Mouse (Mus musculus): Measurements from ENCODE around the gene Steap3. TPM values are rescaled to one million over a fixed set of nuclear protein-coding genes. Genes with fewer than 3 reads are reported as not detected.

Steap3 gene
- total RNA-seq (2014; rRNA removed; ENCODE audit: low replicate concordance) (15.4 and 38.7 TPM in 2 replicates), polyA plus RNA-seq (2015; fragmentation: Nextera tagmentation; extraction: Ambion mirVana) (19.6 and 20.3 TPM in 2 replicates)

DNA sequence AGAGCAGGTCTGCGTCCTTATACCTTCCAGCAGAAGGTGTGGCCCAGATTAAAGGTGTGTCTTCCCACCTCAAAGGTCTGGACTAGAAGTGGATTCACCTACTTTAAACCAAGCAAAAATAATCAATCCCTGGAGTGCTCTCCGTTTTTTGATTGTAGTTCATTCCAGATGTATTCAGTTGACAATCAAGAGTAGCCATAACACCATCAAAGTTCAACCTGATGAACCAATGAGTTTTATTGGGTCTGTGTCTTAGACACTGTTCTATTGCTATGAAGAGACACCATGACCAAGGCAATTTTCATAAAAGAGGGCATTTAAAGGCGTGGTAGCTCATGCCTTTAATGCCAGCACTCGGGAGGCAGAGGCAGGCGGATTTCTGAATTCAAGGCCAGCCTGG lies at the start of gene Steap3:
Steap3 (minus strand) TSS at position 101 of the 400 bp plus-strand sequence.
- Histone ChIP-seq H3K27me3 (ENCODE audit: control insufficient read depth, insufficient read depth, low read length) (no peaks in the 10 kb centered on the region), H3K4me2 (ENCODE audit: low read depth, low read length) (no peak within 1 kb of the TSS), H3K4me3 (ENCODE audit: low read depth, low read length) (no peak within 1 kb of the TSS), H3K4me1 (ENCODE audit: control insufficient read depth, insufficient read depth) (no peaks in the 10 kb centered on the region), H3K9ac (replicated peaks; ENCODE audit: low read depth, low read length) (no peak within 1 kb of the TSS), H3K36me3 (replicated peaks; ENCODE audit: control insufficient read depth, insufficient read depth, low read length) (no peaks in the 10 kb centered on the region), H3K9me3 (replicated peaks; ENCODE audit: control insufficient read depth, low read length) (peaks cover 5% of the 10 kb centered on the region; the same call in 1 of the 2 replicates), H3K27ac (ENCODE audit: low read depth) (no peak within 1 kb of the TSS)
- ATAC-seq (ENCODE audit: insufficient read depth, low read depth) (no peak), DNase-seq (ENCODE audit: low spot score) (no peak)
- TF ChIP-seq CTCF (IDR thresholded peaks at IDR 0.05; ENCODE audit: low read depth): no peak
- 84% methylated on average over 5 of the region's 5 CpGs for WGBS

GRCm38 (mm10) chr1:120321270-120322021 lies 48.9 kb upstream of the Steap3 start:
- DNase-seq (ENCODE audit: low spot score) (no peak), ATAC-seq (ENCODE audit: insufficient read depth, low read depth) (no peak)
- Histone ChIP-seq H3K4me3 (ENCODE audit: low read depth, low read length) (no peak overlapping the region), H3K4me2 (ENCODE audit: low read depth, low read length) (no peak overlapping the region), H3K27me3 (ENCODE audit: control insufficient read depth, insufficient read depth, low read length) (no peaks in the 10 kb centered on the region), H3K9ac (replicated peaks; ENCODE audit: low read depth, low read length) (no peak overlapping the region), H3K27ac (ENCODE audit: low read depth) (no peak overlapping the region), H3K9me3 (replicated peaks; ENCODE audit: control insufficient read depth, low read length) (no peaks in the 10 kb centered on the region), H3K36me3 (replicated peaks; ENCODE audit: control insufficient read depth, insufficient read depth, low read length) (no peaks in the 10 kb centered on the region), H3K4me1 (ENCODE audit: control insufficient read depth, insufficient read depth) (no peaks in the 10 kb centered on the region)
- TF ChIP-seq CTCF (IDR thresholded peaks at IDR 0.05; ENCODE audit: low read depth): no peak
- TF ChIP-seq EP300 (IDR thresholded peaks at IDR 0.05; ENCODE audit: low read depth): no peak
- WGBS: 82% methylated on average over 16 of the region's 16 CpGs

- H3K9me3 ChIP-seq (replicated peaks; ENCODE audit: control insufficient read depth, low read length): no peaks in the 10 kb centered on the region
- 29% methylated on average over 2 of the region's 2 CpGs for WGBS
- H3K4me2 ChIP-seq (ENCODE audit: low read depth, low read length): no peak overlapping the region
- DNase-seq (ENCODE audit: low spot score) (no peak), ATAC-seq (ENCODE audit: insufficient read depth, low read depth) (no peak)
- H3K9ac ChIP-seq (replicated peaks; ENCODE audit: low read depth, low read length): no peak overlapping the region
- no peak overlapping the region for H3K27ac ChIP-seq (ENCODE audit: low read depth)
- no peaks in the 10 kb centered on the region for H3K27me3 ChIP-seq (ENCODE audit: control insufficient read depth, insufficient read depth, low read length)
- no peak for TF ChIP-seq CTCF (IDR thresholded peaks at IDR 0.05; ENCODE audit: low read depth)
- no peak overlapping the region for H3K4me3 ChIP-seq (ENCODE audit: low read depth, low read length)
- no peaks in the 10 kb centered on the region for H3K4me1 ChIP-seq (ENCODE audit: control insufficient read depth, insufficient read depth)
- no peaks in the 10 kb centered on the region for H3K36me3 ChIP-seq (replicated peaks; ENCODE audit: control insufficient read depth, insufficient read depth, low read length)
Measured at GRCm38 (mm10) chr1:120305801-120306200, 33.3 kb upstream of the Steap3 start.

DNA sequence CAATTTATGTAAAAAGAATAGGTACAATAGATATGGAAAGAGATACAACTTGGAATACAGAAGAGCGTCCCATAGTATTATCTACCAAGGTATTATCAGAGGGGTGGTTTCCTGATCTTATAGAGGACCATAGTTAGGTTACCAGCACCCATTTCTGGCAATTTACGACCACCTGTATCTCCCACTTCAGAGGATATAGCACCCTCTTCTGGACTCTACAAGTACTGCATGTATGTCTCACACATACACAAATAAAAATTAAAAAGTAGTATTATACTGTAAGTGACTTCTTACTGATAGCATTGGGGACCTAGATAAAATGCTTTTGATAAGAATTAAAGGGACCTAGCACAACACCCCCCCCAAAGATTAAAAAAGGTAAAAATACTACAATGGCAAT lies 24.4 kb upstream of the Steap3 start:
- H3K4me2 ChIP-seq (ENCODE audit: low read depth, low read length): no peak overlapping the region
- no peaks in the 10 kb centered on the region for H3K4me1 ChIP-seq (ENCODE audit: control insufficient read depth, insufficient read depth)
- ATAC-seq (ENCODE audit: insufficient read depth, low read depth): no peak
- no peak overlapping the region for H3K9ac ChIP-seq (replicated peaks; ENCODE audit: low read depth, low read length)
- H3K4me3 ChIP-seq (ENCODE audit: low read depth, low read length): no peak overlapping the region
- H3K27me3 ChIP-seq (ENCODE audit: control insufficient read depth, insufficient read depth, low read length): no peaks in the 10 kb centered on the region
- no peaks in the 10 kb centered on the region for H3K36me3 ChIP-seq (replicated peaks; ENCODE audit: control insufficient read depth, insufficient read depth, low read length)
- TF ChIP-seq EP300 (IDR thresholded peaks at IDR 0.05; ENCODE audit: low read depth): no peak
- TF ChIP-seq CTCF (IDR thresholded peaks at IDR 0.05; ENCODE audit: low read depth): no peak
- WGBS: 85% methylated on average over 2 of the region's 2 CpGs
- H3K9me3 ChIP-seq (replicated peaks; ENCODE audit: control insufficient read depth, low read length): 0 out of 2 replicates have a peak, but pooled peaks cover 5% of the 10 kb centered on the region
- H3K27ac ChIP-seq (ENCODE audit: low read depth): no peak overlapping the region
- no peak for DNase-seq (ENCODE audit: low spot score)

DNA sequence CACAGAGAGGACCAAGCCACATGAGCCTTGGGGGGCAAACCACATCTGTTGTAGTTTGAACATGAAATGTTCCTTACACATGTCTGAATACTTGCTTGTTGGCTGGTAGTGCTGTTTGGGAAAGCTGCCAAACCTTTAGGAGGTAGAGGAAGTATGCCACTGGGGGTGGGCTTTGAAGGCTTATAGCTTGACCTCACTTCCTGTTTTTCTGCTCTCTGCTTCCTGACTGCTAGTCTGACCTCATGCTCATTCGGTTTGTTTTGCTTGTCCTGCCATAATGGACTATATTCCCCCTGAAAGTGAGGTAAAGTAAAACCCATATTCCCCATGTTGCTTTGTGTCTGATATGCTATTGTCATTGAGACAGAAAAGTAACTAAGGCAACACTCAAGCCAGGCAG lies 21.3 kb upstream of the Steap3 start:
- Histone ChIP-seq H3K27ac (ENCODE audit: low read depth) (no peak overlapping the region), H3K36me3 (replicated peaks; ENCODE audit: control insufficient read depth, insufficient read depth, low read length) (no peaks in the 10 kb centered on the region), H3K4me2 (ENCODE audit: low read depth, low read length) (no peak overlapping the region), H3K9me3 (replicated peaks; ENCODE audit: control insufficient read depth, low read length) (0 out of 2 replicates have a peak, but pooled peaks cover 5% of the 10 kb centered on the region), H3K9ac (replicated peaks; ENCODE audit: low read depth, low read length) (no peak overlapping the region), H3K4me1 (ENCODE audit: control insufficient read depth, insufficient read depth) (no peaks in the 10 kb centered on the region), H3K27me3 (ENCODE audit: control insufficient read depth, insufficient read depth, low read length) (no peaks in the 10 kb centered on the region), H3K4me3 (ENCODE audit: low read depth, low read length) (no peak overlapping the region)
- ATAC-seq (ENCODE audit: insufficient read depth, low read depth) (no peak), DNase-seq (ENCODE audit: low spot score) (no peak)
- no peak for TF ChIP-seq CTCF (IDR thresholded peaks at IDR 0.05; ENCODE audit: low read depth)
- TF ChIP-seq EP300 (IDR thresholded peaks at IDR 0.05; ENCODE audit: low read depth): no peak
- WGBS: 42% methylated on average over 1 of the region's 1 CpGs

DNA sequence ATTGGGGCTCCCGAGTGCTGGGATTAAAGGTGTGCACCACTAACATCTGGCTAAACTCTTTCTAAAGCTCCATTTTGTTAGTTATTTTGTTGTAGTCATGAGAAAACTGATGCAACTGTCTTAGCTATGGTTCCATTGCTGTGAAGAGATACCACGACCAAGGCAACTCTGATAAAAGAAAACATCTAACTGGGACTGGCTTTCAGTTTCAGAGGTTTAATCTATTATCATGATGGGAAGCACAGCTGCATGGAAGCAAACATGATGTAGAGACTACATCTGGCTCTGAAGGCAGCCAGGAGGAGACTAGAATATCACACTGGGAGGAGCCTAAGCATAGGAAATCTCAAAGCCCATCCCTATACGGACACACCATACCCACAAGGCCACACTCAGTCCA lies 19.2 kb upstream of the Steap3 start:
- no peak overlapping the region for H3K27ac ChIP-seq (ENCODE audit: low read depth)
- H3K4me1 ChIP-seq (ENCODE audit: control insufficient read depth, insufficient read depth): no peaks in the 10 kb centered on the region
- H3K27me3 ChIP-seq (ENCODE audit: control insufficient read depth, insufficient read depth, low read length): no peaks in the 10 kb centered on the region
- no peaks in the 10 kb centered on the region for H3K36me3 ChIP-seq (replicated peaks; ENCODE audit: control insufficient read depth, insufficient read depth, low read length)
- 77% methylated on average over 3 of the region's 3 CpGs for WGBS
- no peak overlapping the region for H3K4me3 ChIP-seq (ENCODE audit: low read depth, low read length)
- ATAC-seq (ENCODE audit: insufficient read depth, low read depth): no peak
- no peak overlapping the region for H3K4me2 ChIP-seq (ENCODE audit: low read depth, low read length)
- TF ChIP-seq CTCF (IDR thresholded peaks at IDR 0.05; ENCODE audit: low read depth) (no peak), EP300 (IDR thresholded peaks at IDR 0.05; ENCODE audit: low read depth) (no peak)
- 0 out of 2 replicates have a peak, but pooled peaks cover 3% of the 10 kb centered on the region for H3K9me3 ChIP-seq (replicated peaks; ENCODE audit: control insufficient read depth, low read length)
- no peak overlapping the region for H3K9ac ChIP-seq (replicated peaks; ENCODE audit: low read depth, low read length)
- DNase-seq (ENCODE audit: low spot score): no peak
